Mouse (Mus musculus): ENCODE results near the gene Npm1. TPM values are rescaled to one million over a fixed set of nuclear protein-coding genes. Genes with fewer than 3 reads are reported as not detected.
A peak's percentile ranks its signal among the peaks of the same experiment; 100 is the strongest.

Gene Npm1
- total RNA-seq (2021) = 100 to 1,000 TPM; 146 to 152 TPM
- long read RNA-seq, experiment 1, transcript Npm1-201 (11 exons, 1,633 nt) = major isoform, 63 of 66 reads
- long read RNA-seq, experiment 1, partial matches to known transcripts = 1 of 66 reads
- long read RNA-seq, experiment 1, other reads (novel, unspliced or antisense) = 1 of 66 reads
- long read RNA-seq, experiment 2, transcript Npm1-201 (11 exons, 1,633 nt) = major isoform, 61 of 64 reads
- long read RNA-seq, experiment 2, partial matches to known transcripts = 0 of 64 reads
- long read RNA-seq, experiment 2, other reads (novel, unspliced or antisense) = 2 of 64 reads

DNA sequence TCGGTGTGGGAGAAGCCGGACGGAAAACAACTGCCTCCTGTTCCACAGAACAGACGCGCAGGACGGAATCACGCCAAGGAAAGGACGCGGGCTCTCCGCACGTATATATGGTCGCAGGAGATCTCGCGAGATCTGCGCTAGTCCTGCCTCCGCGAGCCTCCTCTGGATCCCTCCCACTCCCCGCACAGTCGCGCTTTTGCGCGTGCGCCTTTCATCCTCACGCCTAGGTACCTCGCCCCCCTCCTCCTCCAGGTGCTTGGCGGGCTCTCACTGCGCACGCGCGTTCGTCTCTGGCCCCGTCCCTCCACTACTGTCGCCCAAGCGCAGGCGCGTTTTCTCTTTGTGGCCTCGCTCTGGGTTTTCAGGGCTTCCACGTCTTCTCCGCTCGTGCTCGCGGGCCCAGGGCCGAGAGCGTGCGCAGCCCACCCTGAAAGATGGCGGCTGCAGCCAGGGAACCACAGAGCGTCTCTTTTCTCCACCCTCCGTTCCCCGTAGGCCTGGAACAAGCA, at the start of gene Npm1:
Gene Npm1, minus strand, starts transcription at position 209 of the 509 bp plus-strand sequence.
- intact Hi-C loops (cut with DNase I) = loop anchor here (1.0 to 5.0 kb wide), 2 partner anchors 37 to 521 kb away; partner anchors contain the start of gene Fbxw11
- no peak for TF ChIP-seq CTCF (IDR thresholded peaks at IDR 0.05)
- DNase-seq (ENCODE audit: extremely low spot score in 1 of 2, low spot score in 2 of 2) = peak; percentile 99 to 100
- peak within 1 kb of the TSS; percentile 78 for H3K4me3 ChIP-seq
- H3K27ac ChIP-seq = peak within 1 kb of the TSS; percentile 91

- TF ChIP-seq CTCF (IDR thresholded peaks at IDR 0.05) = no peak
- no peak overlapping the region for H3K4me3 ChIP-seq
- intact Hi-C loops (cut with DNase I) = no loop called here
- H3K27ac ChIP-seq = no peak overlapping the region
- DNase-seq (ENCODE audit: extremely low spot score in 1 of 2, low spot score in 2 of 2) = no peak
Measured at GRCm38 (mm10) chr11:33207411-33207810, 44.4 kb upstream of the Npm1 start.

GRCm38 (mm10) chr11:33204966-33205365, 42.0 kb upstream of the Npm1 start:
- H3K4me3 ChIP-seq = no peak overlapping the region
- intact Hi-C loops (cut with DNase I) = no loop called here
- H3K27ac ChIP-seq = no peak overlapping the region
- DNase-seq (ENCODE audit: extremely low spot score in 1 of 2, low spot score in 2 of 2) = no peak
- TF ChIP-seq CTCF (IDR thresholded peaks at IDR 0.05) = no peak

DNA sequence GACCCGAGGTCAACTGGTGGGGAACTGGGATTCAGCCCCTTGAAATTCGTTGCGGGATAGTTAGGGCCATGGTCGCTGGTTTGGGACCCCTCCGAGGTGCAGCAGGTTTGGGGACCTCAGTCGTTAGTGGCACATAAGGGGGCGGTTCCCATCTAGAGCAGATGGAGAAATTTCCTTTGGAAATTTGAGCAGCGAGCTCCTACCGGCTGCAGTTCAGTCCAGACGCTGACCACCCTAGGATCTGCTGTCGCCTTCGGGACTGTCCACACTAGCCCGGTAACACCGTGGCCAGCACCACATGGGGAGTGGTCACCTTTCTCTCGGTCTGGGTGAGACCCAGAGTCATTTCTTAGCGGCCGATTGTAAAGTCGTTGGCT, 41.3 kb upstream of the Npm1 start:
- DNase-seq (ENCODE audit: extremely low spot score in 1 of 2, low spot score in 2 of 2) = no peak
- Histone ChIP-seq H3K4me3 (no peak overlapping the region), H3K27ac (no peak overlapping the region)
- intact Hi-C loops (cut with DNase I) = no loop called here
- no peak for TF ChIP-seq CTCF (IDR thresholded peaks at IDR 0.05)

GRCm38 (mm10) chr11:33203383-33204328, 40.6 kb upstream of the Npm1 start, which contains the start of gene Tlx3:
TSS of gene Tlx3 (minus strand) at chr11:33203589.
- Histone ChIP-seq H3K27ac (no peak within 1 kb of the TSS), H3K4me3 (no peak within 1 kb of the TSS)
- DNase-seq (ENCODE audit: extremely low spot score in 1 of 2, low spot score in 2 of 2) = no peak
- TF ChIP-seq CTCF (IDR thresholded peaks at IDR 0.05) = no peak
- intact Hi-C loops (cut with DNase I) = no loop called here

GRCm38 (mm10) chr11:33202972-33203371, 40.0 kb upstream of the Npm1 start:
- no peak overlapping the region for H3K4me3 ChIP-seq
- TF ChIP-seq CTCF (IDR thresholded peaks at IDR 0.05) = no peak
- intact Hi-C loops (cut with DNase I) = no loop called here
- DNase-seq (ENCODE audit: extremely low spot score in 1 of 2, low spot score in 2 of 2) = no peak
- no peak overlapping the region for H3K27ac ChIP-seq

- intact Hi-C loops (cut with DNase I) = no loop called here
Measured at GRCm38 (mm10) chr11:33202296-33202695, 39.3 kb upstream of the Npm1 start.

DNA sequence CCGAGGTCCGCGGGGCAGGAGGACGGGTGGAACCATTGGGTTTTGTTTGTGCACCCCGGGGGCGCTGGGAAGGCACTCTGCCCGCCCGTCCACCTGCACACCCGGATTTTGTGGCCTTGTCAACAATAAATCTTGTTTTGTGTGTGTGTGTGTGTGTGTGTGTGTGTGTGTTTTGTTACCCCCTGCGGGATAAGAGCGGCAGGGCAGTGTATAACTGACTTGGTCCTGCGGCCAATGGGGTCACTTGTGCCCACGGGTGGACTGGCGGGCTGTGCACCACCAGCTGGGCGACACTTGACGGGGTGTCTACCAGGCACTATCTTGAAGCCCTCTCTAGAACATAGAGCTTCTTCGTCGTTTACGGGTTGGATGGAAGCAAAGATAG, 38.6 kb upstream of the Npm1 start:
- no peak overlapping the region for H3K27ac ChIP-seq
- intact Hi-C loops (cut with DNase I) = no loop called here
- DNase-seq (ENCODE audit: extremely low spot score in 1 of 2, low spot score in 2 of 2) = no peak
- no peak for TF ChIP-seq CTCF (IDR thresholded peaks at IDR 0.05)
- no peak overlapping the region for H3K4me3 ChIP-seq

More at GRCm38 (mm10) chr11:33202296-33202695, 39.3 kb upstream of the Npm1 start:
- TF ChIP-seq CTCF (IDR thresholded peaks at IDR 0.05) = peak; percentile 5; the same call in 1 of the 2 replicates
- Histone ChIP-seq H3K27ac (no peak overlapping the region), H3K4me3 (no peak overlapping the region)
- no peak for DNase-seq (ENCODE audit: extremely low spot score in 1 of 2, low spot score in 2 of 2)

DNA sequence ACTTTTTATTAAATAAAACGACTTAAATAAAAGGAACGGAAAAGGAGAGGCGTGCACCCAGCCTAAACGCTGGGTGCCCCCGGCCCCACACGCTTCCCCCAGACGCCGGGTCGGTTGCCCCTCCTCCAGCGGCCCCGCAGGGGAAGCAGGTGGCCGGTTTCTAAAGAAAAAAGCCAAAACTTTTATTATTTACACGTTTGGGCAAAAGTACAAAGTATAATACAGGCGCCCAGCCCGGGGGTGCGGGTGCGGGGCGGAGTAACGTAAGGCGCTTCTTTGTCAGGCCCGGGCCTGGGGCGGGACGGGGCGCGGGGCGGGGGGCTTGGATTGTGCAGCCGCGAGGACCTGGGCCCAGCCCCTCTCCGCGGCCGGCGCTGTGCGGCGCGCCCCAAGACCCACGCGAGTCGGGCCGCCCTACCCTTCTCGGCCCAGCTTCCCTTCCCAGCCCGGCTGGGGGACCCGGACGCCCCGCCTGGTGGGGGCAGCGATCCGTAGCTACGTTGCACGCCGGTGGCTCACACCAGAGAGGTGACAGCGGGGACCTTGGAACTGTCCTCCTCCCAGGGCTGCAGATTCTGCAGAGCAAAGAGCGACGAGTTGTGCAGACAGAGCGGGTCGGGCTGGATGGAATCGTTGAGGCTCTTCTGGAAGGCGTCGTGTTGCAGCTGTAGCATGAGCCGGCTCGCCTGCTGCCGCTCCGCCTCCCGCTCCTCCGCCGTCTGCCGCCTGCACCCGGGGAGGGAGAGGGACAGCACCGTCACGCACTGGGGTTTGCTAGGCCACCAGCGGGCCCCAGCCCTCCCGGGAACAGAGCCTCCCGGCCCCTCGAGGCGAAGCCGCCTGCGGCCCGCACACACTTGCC, 38.0 kb upstream of the Npm1 start:
- intact Hi-C loops (cut with DNase I) = loop anchor here (1.0 kb wide), 1 partner anchor 38 kb away; the partner anchor contains the start of gene Npm1
- Histone ChIP-seq H3K4me3 (no peak overlapping the region), H3K27ac (no peak overlapping the region)
- TF ChIP-seq CTCF (IDR thresholded peaks at IDR 0.05) = no peak
- no peak for DNase-seq (ENCODE audit: extremely low spot score in 1 of 2, low spot score in 2 of 2)

DNA sequence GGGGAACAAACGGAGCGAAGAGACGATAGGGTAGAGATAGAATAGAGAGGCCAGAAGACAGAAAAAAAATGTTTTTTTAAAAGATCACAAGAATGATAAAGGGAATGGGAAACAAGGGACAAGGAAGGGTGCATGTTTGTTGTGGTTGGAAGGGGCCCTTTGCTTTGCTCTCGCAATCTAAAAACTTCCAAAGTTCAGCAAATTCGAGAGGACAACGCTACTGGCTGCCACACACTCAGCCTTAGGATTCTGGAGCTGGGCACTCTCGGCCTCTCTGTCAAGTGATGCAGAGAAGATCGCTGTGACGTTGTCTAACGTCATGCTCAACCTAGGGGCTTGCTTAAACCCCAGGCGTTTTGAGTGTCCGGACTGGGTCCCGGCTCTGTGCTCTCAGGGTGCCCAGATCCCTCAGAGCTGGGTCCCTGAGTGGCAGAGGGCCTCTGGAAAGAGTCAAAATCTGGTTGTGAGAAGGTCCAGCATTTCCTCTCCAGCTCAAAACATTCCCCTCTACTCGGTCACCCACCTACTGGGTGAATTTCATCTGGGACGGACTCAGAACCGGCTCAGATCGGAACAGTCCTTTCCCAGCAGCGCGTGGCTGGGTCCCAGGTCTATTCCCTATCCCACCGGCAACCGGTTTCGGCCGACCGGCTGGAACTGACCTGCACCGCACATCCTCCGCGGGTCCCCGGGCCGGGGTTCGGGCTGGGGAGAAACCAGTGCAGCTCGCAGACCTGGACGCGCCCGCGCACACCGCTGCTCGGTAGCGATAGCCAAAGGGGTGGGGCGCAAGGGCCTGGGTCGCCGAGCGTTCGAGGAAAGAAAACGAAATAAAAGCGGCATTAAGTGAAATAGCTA, 37.1 kb upstream of the Npm1 start:
- no peak for DNase-seq (ENCODE audit: extremely low spot score in 1 of 2, low spot score in 2 of 2)
- H3K27ac ChIP-seq = no peak overlapping the region
- no peak overlapping the region for H3K4me3 ChIP-seq
- TF ChIP-seq CTCF (IDR thresholded peaks at IDR 0.05) = no peak
- intact Hi-C loops (cut with DNase I) = loop anchor here (1.0 kb wide), 1 partner anchor 37 kb away; the partner anchor contains the start of gene Npm1
